Mouse (Mus musculus): ENCODE measurements around the gene Cfap221. TPM values are rescaled to one million over a fixed set of nuclear protein-coding genes. Genes with fewer than 3 reads are reported as not detected.

Cfap221 gene
- total and polyA plus RNA-seq, 2 experiments from 2014 or later, result 0.25 TPM; not detected in 1

- WGBS, result 41% methylated on average over 2 of the region's 2 CpGs
Observed at GRCm38 (mm10) chr1:119907206-119907748, 89.8 kb downstream of the Cfap221 start.

GRCm38 (mm10) chr1:119903231-119903620, 93.8 kb downstream of the Cfap221 start:
- 31% methylated on average over 6 of the region's 6 CpGs for WGBS
- no peaks in the 10 kb centered on the region for H3K36me3 ChIP-seq (ENCODE audit: insufficient read depth, low read length)
- peak overlapping the region; percentile 59 for H3K27ac ChIP-seq
- ATAC-seq (peak; percentile 51), DNase-seq (ENCODE audit: low spot score) (peak; percentile 45)
- H3K27me3 ChIP-seq (ENCODE audit: insufficient read depth, low read length), result no peaks in the 10 kb centered on the region
- TF ChIP-seq CTCF (IDR thresholded peaks at IDR 0.05; ENCODE audit: low read depth), result no peak
- H3K4me1 ChIP-seq (ENCODE audit: insufficient read depth, low read length), result 0 out of 2 replicates have a peak, but pooled peaks cover 4% of the 10 kb centered on the region
- no peaks in the 10 kb centered on the region for H3K9me3 ChIP-seq (ENCODE audit: low read length)
- no peak overlapping the region for H3K9ac ChIP-seq (replicated peaks; ENCODE audit: low read length)
- H3K4me3 ChIP-seq (ENCODE audit: low read length), result no peak overlapping the region
- H3K4me2 ChIP-seq (ENCODE audit: low read depth, low read length), result no peak overlapping the region

More at GRCm38 (mm10) chr1:119907206-119907748, 89.8 kb downstream of the Cfap221 start:
- Histone ChIP-seq H3K4me1 (ENCODE audit: insufficient read depth, low read length) (0 out of 2 replicates have a peak, but pooled peaks cover 4% of the 10 kb centered on the region), H3K9me3 (ENCODE audit: low read length) (no peaks in the 10 kb centered on the region), H3K27ac (no peak overlapping the region), H3K27me3 (ENCODE audit: insufficient read depth, low read length) (no peaks in the 10 kb centered on the region), H3K36me3 (ENCODE audit: insufficient read depth, low read length) (no peaks in the 10 kb centered on the region), H3K4me3 (ENCODE audit: low read length) (no peak overlapping the region), H3K9ac (replicated peaks; ENCODE audit: low read length) (no peak overlapping the region), H3K4me2 (ENCODE audit: low read depth, low read length) (no peak overlapping the region)
- DNase-seq (ENCODE audit: low spot score) (no peak), ATAC-seq (no peak)
- no peak for TF ChIP-seq CTCF (IDR thresholded peaks at IDR 0.05; ENCODE audit: low read depth)

GRCm38 (mm10) chr1:119902551-119903230, 94.3 kb downstream of the Cfap221 start:
- 16% methylated on average over 8 of the region's 8 CpGs for WGBS
- 0 out of 2 replicates have a peak, but pooled peaks cover 4% of the 10 kb centered on the region for H3K4me1 ChIP-seq (ENCODE audit: insufficient read depth, low read length)
- H3K4me2 ChIP-seq (ENCODE audit: low read depth, low read length), result no peak overlapping the region
- H3K9ac ChIP-seq (replicated peaks; ENCODE audit: low read length), result no peak overlapping the region
- H3K4me3 ChIP-seq (ENCODE audit: low read length), result no peak overlapping the region
- no peaks in the 10 kb centered on the region for H3K27me3 ChIP-seq (ENCODE audit: insufficient read depth, low read length)
- no peak for TF ChIP-seq CTCF (IDR thresholded peaks at IDR 0.05; ENCODE audit: low read depth)
- no peaks in the 10 kb centered on the region for H3K9me3 ChIP-seq (ENCODE audit: low read length)
- peak overlapping the region; percentile 59 for H3K27ac ChIP-seq
- peak; percentile 79 for DNase-seq (ENCODE audit: low spot score)
- no peaks in the 10 kb centered on the region for H3K36me3 ChIP-seq (ENCODE audit: insufficient read depth, low read length)
- peak; percentile 76 for ATAC-seq

GRCm38 (mm10) chr1:119899195-119900123, 97.6 kb downstream of the Cfap221 start:
- Histone ChIP-seq H3K4me3 (ENCODE audit: low read length) (no peak overlapping the region), H3K27ac (no peak overlapping the region), H3K36me3 (ENCODE audit: insufficient read depth, low read length) (no peaks in the 10 kb centered on the region), H3K27me3 (ENCODE audit: insufficient read depth, low read length) (no peaks in the 10 kb centered on the region), H3K4me1 (ENCODE audit: insufficient read depth, low read length) (peaks cover 4% of the 10 kb centered on the region; the same call in 1 of the 2 replicates), H3K9me3 (ENCODE audit: low read length) (no peaks in the 10 kb centered on the region), H3K4me2 (ENCODE audit: low read depth, low read length) (no peak overlapping the region), H3K9ac (replicated peaks; ENCODE audit: low read length) (no peak overlapping the region)
- DNase-seq (ENCODE audit: low spot score) (peak; percentile 72), ATAC-seq (peak; percentile 78)
- WGBS, result 63% methylated on average over 11 of the region's 11 CpGs
- no peak for TF ChIP-seq CTCF (IDR thresholded peaks at IDR 0.05; ENCODE audit: low read depth)

GRCm38 (mm10) chr1:119894936-119895335, 102.1 kb downstream of the Cfap221 start:
- whole genome bisulfite sequencing, result 29% methylated on average over 6 of the region's 6 CpGs
- no peaks in the 10 kb centered on the region; the same call in 1 of the 2 replicates for H3K4me1 ChIP-seq (ENCODE audit: insufficient read depth, low read length)
- no peak overlapping the region for H3K9ac ChIP-seq (replicated peaks; ENCODE audit: low read length)
- peak; percentile 54; the same call in 1 of the 2 replicates for ATAC-seq
- H3K4me3 ChIP-seq (ENCODE audit: low read length), result no peak overlapping the region
- H3K4me2 ChIP-seq (ENCODE audit: low read depth, low read length), result no peak overlapping the region
- TF ChIP-seq CTCF (IDR thresholded peaks at IDR 0.05; ENCODE audit: low read depth), result peak; percentile 88
- no peak overlapping the region for H3K27ac ChIP-seq
- H3K9me3 ChIP-seq (ENCODE audit: low read length), result no peaks in the 10 kb centered on the region
- DNase-seq (ENCODE audit: low spot score), result peak; percentile 72
- no peaks in the 10 kb centered on the region for H3K36me3 ChIP-seq (ENCODE audit: insufficient read depth, low read length)
- no peaks in the 10 kb centered on the region for H3K27me3 ChIP-seq (ENCODE audit: insufficient read depth, low read length)

GRCm38 (mm10) chr1:119893600-119893999, 103.4 kb downstream of the Cfap221 start:
- no peak for TF ChIP-seq CTCF (IDR thresholded peaks at IDR 0.05; ENCODE audit: low read depth)
- Histone ChIP-seq H3K4me2 (ENCODE audit: low read depth, low read length) (no peak overlapping the region), H3K9ac (replicated peaks; ENCODE audit: low read length) (no peak overlapping the region), H3K27ac (no peak overlapping the region), H3K36me3 (ENCODE audit: insufficient read depth, low read length) (no peaks in the 10 kb centered on the region), H3K4me3 (ENCODE audit: low read length) (no peak overlapping the region), H3K27me3 (ENCODE audit: insufficient read depth, low read length) (no peaks in the 10 kb centered on the region), H3K9me3 (ENCODE audit: low read length) (no peaks in the 10 kb centered on the region), H3K4me1 (ENCODE audit: insufficient read depth, low read length) (no peaks in the 10 kb centered on the region; the same call in 1 of the 2 replicates)
- DNase-seq (ENCODE audit: low spot score) (no peak), ATAC-seq (no peak)
- 90% methylated on average over 3 of the region's 3 CpGs for WGBS

All from hindbrain, postnatal 0 days (tissue).